Mouse (Mus musculus) hindbrain, embryonic 15.5 days (tissue): ENCODE results near the gene Vmn1r111. TPM values are rescaled to one million over a fixed set of nuclear protein-coding genes. Genes with fewer than 3 reads are reported as not detected.
"Not testable (repeated sequence)": the region's sequence is repeated elsewhere in the genome, so short reads cannot be mapped to it uniquely, and the experiment has no call there.

Experiments used
- ATAC-seq: fragments of 200-750 bp; cut with Nextera tagmentation; 2 replicates; pipeline ENCODE4 v1.8.0; 2017; ENCODE audit warnings: low read depth, moderate number of reproducible peaks, moderate TSS enrichment; ENCODE audit not compliant: low FRiP score
- H3K27ac ChIP-seq: fragments of 300-500 bp; sonication (generic); replicated peaks from 2 replicates; pipeline ENCODE4 v1.5.1; 2015; ENCODE audit warnings: mild to moderate bottlenecking, inconsistent platforms
- H3K27me3 ChIP-seq: fragments of 300-500 bp; sonication (generic); 2 replicates; pipeline ENCODE4 v1.6.1; 2015; ENCODE audit warnings: control low read depth, inconsistent platforms
- H3K36me3 ChIP-seq: fragments of 300-500 bp; sonication (generic); 2 replicates; pipeline ENCODE4 v1.6.1; 2015; ENCODE audit warnings: control low read depth, inconsistent platforms
- H3K4me1 ChIP-seq: fragments of 300-500 bp; sonication (generic); replicated peaks from 2 replicates; pipeline ENCODE4 v1.6.1; 2015; ENCODE audit warnings: control low read depth, inconsistent platforms
- H3K4me2 ChIP-seq: fragments of 300-500 bp; sonication (generic); 2 replicates; pipeline ENCODE4 v1.6.1; 2015; ENCODE audit warnings: moderate library complexity, mild to moderate bottlenecking, inconsistent platforms
- H3K4me3 ChIP-seq: fragments of 300-500 bp; sonication (generic); 2 replicates; pipeline ENCODE4 v1.5.1; 2015; ENCODE audit warnings: mild to moderate bottlenecking, inconsistent platforms
- H3K9ac ChIP-seq: fragments of 300-500 bp; sonication (generic); 2 replicates; pipeline ENCODE4 v1.6.1; 2015; ENCODE audit warnings: inconsistent platforms
- H3K9me3 ChIP-seq: fragments of 300-500 bp; sonication (generic); 2 replicates; pipeline ENCODE4 v1.6.1; 2016; ENCODE audit warnings: control low read depth, inconsistent platforms
- WGBS: fragments of 180-500 bp; shearing (Covaris S2); methylation state at CpG from one replicate; pipeline ENCODE4 v1.1.7; 2015; 5-methylcytosine and 5-hydroxymethylcytosine counted together
- polyA plus RNA-seq: library from polyadenylated mRNA; unstranded; fragments of >200 nt; fragmentation: Nextera tagmentation; extraction: Ambion mirVana; gene quantifications from 2 replicates; pipeline ENCODE4 v1.2.1, GENCODE M21; 2015

Gene Vmn1r111
- not detected in 2 replicates for polyA plus RNA-seq

DNA sequence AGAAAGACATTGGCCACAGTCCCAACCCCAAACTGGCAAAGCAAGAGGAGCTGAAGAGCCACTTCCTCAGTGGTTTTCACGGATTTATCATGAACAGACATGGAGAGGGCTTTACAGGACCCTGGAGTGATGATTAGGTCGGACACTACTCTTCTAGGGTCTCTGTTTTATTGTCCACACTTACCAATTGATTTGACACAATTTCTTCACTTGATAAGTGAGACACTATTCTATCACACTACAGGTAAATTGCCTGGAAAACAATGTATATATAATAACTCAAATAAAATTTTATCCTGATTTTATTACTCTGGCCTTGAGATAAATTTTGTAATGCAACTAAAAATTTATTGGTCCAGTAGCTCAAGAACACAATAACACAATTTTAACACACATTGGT lies at the start of gene Vmn1r111:
Vmn1r111 (minus strand) TSS at position 101 of the 400 bp plus-strand sequence.
- H3K27me3 ChIP-seq, H3K9me3 ChIP-seq, H3K9ac ChIP-seq, ATAC-seq, H3K4me2 ChIP-seq, H3K4me3 ChIP-seq, H3K27ac ChIP-seq, H3K36me3 ChIP-seq, H3K4me1 ChIP-seq: not testable (repeated sequence)
- no CpG with 5 or more reads among the region's 2 CpGs for WGBS

DNA sequence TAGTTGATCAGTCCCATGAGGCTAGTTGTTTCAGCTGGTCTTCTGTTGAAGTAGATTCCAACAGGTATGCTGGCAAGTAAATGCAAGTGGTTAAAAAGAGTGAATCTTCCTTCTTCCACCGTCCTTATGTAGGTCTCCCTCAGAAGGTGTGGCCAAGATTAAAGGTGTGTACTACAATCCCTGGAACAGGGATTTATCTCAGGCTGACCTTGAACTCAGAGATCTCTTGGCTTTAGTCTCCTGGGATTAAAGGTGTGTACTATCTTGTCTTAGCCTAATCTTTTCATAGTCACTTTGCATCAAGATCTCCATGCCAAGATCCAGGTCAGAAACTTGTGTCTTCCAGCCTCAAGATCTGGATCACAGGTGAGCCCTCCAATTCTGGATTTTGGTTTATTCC lies 27.5 kb upstream of the Vmn1r111 start, which contains the start of gene Gm10668:
Gm10668 (minus strand) TSS at position 101 of the 400 bp plus-strand sequence.
- not testable (repeated sequence) for ATAC-seq, H3K36me3 ChIP-seq, H3K9me3 ChIP-seq, H3K4me1 ChIP-seq, H3K27ac ChIP-seq, H3K4me3 ChIP-seq, H3K4me2 ChIP-seq, H3K9ac ChIP-seq, H3K27me3 ChIP-seq
- no CpG with 5 or more reads among the region's 1 CpGs for WGBS

DNA sequence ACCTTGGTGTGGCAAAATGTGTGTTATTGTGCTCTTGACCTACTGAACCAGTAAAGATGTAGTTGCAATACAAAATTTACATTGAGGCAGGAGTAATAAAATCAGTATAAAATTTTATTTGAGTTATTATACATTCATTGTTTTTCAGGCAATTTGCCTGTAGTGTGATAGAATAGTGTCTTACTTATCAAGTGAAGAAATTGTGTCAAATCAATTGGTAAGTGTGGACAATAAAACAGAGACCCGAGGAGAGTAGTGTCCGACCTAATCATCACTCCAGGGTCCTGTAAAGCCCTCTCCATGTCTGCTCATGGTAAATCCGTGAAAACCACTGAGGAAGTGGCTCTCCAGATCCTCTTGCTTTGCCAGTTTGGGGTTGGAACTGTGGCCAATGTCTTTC lies 34.4 kb downstream of the Vmn1r111 start, which contains the start of gene Vmn1r107:
Vmn1r107 (plus strand) TSS at position 301 of the 400 bp plus-strand sequence.
- not testable (repeated sequence) for H3K4me3 ChIP-seq, H3K4me2 ChIP-seq, H3K27ac ChIP-seq, H3K4me1 ChIP-seq, H3K36me3 ChIP-seq, H3K27me3 ChIP-seq, H3K9ac ChIP-seq, ATAC-seq, H3K9me3 ChIP-seq
- no CpG with 5 or more reads among the region's 3 CpGs for WGBS

Other genes with a start within 250 kb of the Vmn1r111 start
- not detected in 2 replicates for gene Gm10670, start 228.3 kb downstream of the Vmn1r111 start, polyA plus RNA-seq
- gene Vmn1r103, start 192.7 kb downstream of the Vmn1r111 start, polyA plus RNA-seq, result not detected in 2 replicates
- gene Vmn1r104, start 169.4 kb downstream of the Vmn1r111 start, polyA plus RNA-seq, result not detected in 2 replicates
- not detected in 2 replicates for gene Gm5726, start 157.5 kb downstream of the Vmn1r111 start, polyA plus RNA-seq
- not detected in 2 replicates for gene Gm4141, start 127.0 kb downstream of the Vmn1r111 start, polyA plus RNA-seq
- gene Gm4513, start 104.2 kb downstream of the Vmn1r111 start, polyA plus RNA-seq, result not detected in 2 replicates
- gene Vmn1r107, start 34.3 kb downstream of the Vmn1r111 start, polyA plus RNA-seq, result not detected in 2 replicates
- gene Gm10668, start 27.4 kb upstream of the Vmn1r111 start, polyA plus RNA-seq, result not detected in 2 replicates
- not detected in 2 replicates for gene Vmn1r112, start 68.0 kb upstream of the Vmn1r111 start, polyA plus RNA-seq
- gene Vmn1r113, start 84.1 kb upstream of the Vmn1r111 start, polyA plus RNA-seq, result not detected in 2 replicates
- not detected in 2 replicates for gene Vmn1r114, start 109.0 kb upstream of the Vmn1r111 start, polyA plus RNA-seq
- not detected in 2 replicates for gene Vmn1r115, start 141.8 kb upstream of the Vmn1r111 start, polyA plus RNA-seq
- not detected in 2 replicates for gene Vmn1r116, start 169.0 kb upstream of the Vmn1r111 start, polyA plus RNA-seq
- gene Vmn1r117, start 180.9 kb upstream of the Vmn1r111 start, polyA plus RNA-seq, result not detected in 2 replicates
- not detected in 2 replicates for gene Vmn1r118, start 209.1 kb upstream of the Vmn1r111 start, polyA plus RNA-seq